Mouse (Mus musculus) cerebellum, adult 8-10 months (tissue): ENCODE data around the gene Batf2.
"Not testable (repeated sequence)": the region's sequence is repeated elsewhere in the genome, so short reads cannot be mapped to it uniquely, and the experiment has no call there.

Experiments used
- DNase-seq: peaks from one replicate; pipeline ENCODE4 v3.0.0; 2022

Gene Batf2

DNA sequence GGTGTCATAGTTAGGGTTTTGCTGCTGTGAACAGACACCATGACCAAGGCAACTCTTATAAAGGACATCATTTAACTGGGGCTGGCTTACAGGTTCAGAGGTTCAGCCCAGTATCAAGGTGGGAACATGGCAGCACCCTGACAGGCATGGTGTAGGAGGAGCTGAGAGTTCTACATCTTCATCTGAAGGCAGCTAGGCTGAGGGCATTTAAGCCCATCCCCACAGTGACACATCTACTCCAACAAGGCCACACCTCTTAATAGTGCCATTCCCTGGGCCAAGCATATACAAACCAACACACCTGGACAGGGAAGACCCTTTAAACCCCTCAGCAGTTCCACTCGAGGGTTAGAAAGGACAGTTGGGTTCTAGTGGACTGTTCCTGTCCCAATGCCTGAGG is 7.6 kb upstream of the Batf2 start:
- not testable (repeated sequence) for DNase-seq

DNA sequence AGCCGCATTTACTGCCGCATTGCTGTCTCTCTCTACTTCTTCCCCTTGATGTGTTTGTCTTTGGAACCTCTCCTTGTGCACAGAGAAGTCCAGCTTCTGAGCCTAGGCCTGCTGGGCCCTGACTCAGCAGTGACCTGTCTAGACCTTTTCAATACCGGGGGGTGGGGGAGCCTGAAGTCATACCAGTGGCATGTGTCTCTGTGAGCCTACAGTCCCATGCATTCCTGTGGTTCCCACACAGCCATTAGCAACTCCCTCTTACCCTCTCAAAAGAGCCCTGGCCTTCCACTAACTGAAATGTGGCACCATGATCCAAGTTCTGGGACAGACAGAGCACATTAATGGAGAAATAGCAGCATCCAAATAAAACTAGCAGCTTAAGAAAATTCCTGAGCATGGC is 4.4 kb upstream of the Batf2 start:
- DNase-seq = no peak

DNA sequence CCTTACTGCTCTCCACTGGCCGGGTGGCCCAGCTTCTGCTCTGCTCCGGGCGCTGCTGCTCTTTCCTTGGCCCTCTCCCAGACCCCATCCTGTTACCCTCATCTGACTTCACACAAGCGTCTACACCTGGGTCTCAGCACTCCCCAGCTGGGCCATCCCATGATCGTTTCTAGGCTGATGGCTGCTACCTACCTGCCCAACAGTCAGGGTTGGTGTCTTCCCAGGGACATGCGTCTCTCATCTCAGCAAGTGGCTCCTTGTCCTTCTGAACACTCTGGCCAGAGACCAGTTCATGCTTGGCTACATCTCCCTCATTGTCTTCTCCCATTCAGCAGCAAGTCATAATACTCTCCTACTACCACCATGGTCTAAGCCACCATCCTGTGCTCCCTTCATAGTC is 1.1 kb upstream of the Batf2 start:
- DNase-seq = peak; percentile 49

DNA sequence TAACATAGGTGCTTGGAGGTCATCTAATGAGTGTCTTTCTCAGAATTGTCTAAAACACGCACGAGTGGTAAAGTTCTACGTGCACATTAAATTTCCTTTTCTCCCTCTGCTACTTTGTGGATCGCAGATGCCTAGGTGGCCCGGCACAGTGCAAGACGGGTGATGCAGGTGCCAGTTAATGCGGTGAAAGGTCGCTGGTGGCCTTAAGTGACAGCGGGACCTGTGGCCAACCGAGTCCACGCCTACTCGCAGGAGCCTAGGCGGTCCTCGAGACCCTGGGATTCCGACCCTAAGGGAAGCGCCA is 457 bp upstream of the Batf2 start:
- DNase-seq = no peak

DNA sequence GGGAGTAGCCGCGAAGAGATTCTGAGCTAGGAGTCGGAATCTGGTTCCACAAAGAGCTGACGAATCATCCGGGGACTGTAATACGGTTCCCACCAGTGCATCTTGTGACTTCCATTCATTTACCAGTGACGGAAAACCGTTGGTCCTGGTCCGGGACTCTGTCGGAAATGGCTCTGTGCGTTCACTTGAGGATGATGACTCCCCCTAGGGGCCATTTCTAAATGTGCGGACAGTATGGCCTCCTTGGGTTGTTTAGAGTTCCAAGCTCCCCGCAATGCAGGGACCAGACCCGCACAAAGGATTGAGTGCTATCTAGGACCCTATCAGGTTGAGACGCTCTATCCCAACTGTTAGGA is 589 bp downstream of the Batf2 start, which contains the start of gene Arl2:
Arl2 (minus strand) TSS at position 155 of the 356 bp plus-strand sequence.
- peak; percentile 85 for DNase-seq

DNA sequence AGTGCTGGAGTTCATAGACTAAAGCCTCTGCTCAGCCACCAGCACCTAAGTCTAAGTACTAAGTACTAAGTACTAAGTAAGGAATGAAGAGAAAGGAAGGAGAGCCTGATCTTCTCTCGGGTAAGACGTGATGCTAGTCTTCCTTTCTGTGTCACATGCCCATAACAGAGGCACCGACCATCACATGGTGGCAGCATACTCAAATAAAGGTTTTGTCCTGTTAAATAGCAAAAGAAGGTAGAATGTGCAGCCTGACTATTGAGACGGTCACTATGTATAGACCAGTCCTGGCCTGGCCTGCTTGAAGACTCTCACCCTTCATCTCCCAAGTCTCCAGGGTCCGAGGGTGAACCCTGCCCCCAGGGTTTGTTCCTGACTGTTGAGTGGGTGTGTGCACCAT is 4.1 kb downstream of the Batf2 start:
- no peak for DNase-seq

DNA sequence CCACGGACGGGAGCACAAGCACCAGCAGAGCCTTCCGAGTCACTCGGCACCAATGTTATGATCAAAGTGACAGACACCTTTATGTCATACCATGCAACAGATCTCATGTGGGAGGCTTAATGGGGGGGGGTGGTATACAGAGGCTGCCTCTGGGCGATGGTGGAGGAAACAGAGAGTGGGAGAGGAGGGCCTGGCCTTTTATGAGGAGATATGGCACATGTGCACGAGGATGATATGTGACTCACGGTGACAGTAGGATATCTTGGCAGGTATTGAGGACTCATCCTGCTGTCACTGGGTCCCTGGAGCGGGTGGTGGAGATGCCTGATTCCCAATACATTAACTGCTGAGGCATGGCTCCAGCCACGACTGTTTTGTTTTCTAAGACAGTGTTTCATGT is 14.4 kb downstream of the Batf2 start:
- no peak for DNase-seq

DNA sequence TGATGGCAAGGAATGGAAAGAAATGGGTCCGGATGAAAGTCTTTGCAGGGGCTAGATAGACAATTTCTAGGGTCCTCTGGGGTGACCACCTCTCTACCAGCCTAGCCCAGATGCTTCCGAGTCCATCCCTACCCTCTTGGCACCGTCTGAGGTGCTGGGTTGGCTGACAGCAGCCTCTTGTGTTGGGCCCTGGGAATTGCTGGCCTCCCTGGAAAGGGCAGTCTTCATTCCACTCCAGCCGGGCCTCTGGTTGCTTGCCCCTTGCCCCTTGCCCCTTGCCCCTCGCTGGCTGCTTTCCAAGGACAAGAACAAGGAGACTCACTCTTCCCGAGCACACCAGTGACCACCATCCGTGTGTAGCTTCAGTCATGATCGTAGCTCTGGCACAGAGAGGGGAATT is 15.6 kb downstream of the Batf2 start:
- DNase-seq = no peak

DNA sequence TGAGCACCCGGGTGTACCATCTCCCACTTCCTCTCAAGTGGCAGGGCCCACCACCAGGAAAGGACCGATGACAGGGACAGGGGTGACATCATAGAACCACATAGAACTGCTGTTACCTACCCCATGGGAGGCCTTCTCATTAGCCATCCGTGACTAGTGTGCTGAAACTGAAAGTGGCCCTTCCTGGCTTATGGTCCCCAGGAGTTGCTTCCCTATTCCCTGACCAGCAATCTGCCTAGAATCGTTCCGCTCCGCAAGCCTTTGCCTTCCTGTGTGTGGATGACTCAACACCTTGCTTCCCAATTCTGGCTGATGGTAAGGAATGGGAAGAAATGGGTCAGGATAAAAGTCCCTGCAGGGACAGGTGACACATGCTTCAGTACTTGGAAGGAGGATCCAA is 16.4 kb downstream of the Batf2 start:
- no peak for DNase-seq

DNA sequence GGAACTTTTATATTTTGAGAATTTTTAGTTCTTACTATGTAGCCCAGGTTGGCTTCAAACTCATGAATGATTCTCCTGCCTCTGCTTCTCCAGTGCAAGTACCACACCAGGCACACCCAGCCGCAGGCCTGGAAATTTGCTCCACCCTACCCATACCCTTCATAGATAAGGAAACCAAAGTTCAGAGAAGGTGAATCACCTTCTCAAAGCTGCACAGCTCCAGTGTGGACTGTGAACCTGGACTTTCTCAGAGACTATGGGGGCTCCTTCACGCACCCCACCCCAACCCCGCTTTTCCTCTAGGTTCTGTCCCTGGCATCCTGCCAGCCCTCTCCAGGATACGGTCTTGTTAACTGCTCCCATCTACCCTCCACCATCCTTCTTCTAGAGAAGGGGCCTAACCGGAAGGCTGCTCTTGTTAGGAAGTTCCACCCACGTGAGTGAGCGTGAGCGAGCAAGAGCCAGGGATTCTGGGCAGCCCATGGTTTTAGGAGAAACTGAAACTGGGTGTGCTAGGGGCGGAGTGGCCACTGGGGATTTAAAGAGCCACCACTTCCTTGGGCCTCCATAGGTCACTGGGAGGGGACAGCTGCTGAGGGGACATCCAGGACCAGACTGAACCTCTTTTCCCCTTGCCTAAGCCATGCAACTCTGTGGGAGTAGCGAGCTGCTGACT is 23.2 kb downstream of the Batf2 start:
- DNase-seq = no peak

DNA sequence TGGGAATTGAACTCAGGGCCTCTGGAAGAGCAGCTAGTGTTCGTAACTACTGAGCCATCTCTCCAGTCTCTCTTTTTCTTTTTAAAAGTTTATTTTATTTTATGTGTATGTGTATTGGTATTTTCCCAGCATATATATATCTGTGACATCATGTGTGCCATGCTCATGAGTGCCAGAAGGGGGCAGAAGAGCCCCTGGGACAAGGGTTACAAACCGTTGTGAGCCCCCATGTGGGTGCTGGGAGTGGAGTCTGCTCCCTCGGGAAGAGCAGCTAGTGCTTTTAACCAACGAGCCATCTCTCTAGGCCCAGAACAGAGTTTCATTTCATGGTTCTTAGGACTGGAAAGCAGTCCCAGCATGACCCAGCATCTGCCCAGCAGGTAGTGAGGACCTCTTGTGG is 26.0 kb downstream of the Batf2 start:
- DNase-seq = no peak

DNA sequence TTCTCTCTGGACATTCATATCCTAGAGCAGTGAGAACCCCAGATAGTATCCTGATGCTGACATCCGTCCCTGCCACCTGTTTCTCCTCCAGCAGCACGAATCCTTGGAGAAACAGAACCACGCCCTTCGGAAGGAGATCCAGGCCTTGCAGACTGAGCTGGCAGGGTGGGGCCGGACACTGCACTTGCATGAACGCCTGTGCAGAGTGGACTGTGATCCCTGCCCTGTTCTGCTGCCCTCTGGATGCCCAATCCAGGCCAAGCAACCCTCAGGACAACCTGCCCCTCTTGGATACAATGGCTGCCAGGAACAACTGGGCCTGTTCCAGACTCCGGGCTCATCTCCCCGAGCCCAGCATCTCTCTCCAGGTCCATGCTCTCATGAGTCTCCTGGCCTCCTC is 30.4 kb downstream of the Batf2 start:
- DNase-seq = no peak

DNA sequence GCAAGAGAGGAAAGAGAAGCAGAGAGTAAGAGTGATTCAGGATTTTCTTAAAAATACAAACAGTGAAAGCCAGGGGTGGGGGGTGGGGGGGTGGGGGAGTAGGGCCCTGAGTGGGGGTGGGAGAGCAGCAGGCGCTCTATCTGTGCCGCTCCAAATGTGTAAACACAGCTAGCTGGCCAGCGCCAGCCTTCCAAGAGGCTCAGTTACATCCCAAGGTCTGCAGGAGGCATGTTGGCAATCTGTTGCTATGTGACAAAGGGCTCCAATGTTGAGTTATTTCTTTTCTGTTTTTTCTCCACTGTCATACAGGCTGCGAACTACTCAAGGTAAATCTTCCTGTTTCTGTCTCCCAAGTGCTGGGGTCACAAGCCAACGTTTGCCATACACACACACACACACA is 34.0 kb downstream of the Batf2 start:
- no peak for DNase-seq

DNA sequence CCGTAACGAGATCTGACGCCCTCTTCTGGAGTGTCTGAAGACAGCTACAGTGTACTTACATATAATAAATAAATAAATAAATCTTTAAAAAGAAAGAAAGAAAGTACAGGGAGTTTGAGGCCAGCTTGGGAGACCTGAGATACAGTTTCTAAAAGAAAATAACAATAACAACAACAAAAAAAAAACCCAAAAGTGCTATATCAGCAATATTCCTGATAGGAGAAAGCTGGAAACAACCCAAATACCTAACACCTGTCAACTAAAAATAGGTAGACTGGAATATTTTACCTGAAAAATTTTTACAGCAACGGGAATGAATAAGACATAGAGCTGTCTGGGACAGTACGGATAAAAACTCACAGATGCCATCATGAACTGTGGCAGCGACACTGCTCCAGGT is 38.0 kb downstream of the Batf2 start:
- DNase-seq = no peak

DNA sequence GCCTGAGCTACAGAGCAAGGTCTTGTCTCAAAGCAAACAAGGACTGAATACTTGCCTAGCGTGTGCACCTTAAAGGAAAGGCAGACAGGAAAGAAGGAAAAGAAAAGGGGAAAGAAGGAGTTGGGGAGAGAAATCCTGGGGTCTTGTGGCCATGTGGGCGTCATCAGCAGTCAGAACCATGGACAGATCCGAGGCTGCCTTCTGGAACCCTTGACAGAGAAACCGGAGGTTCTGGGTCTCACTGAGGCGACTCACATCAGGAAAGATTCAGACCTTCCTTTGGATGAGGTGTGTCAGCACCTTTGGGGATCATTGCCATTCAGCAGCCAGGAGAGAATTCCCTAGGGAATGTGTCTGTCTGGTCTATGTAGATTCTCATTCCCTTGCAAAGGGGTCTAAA is 40.8 kb downstream of the Batf2 start:
- DNase-seq = no peak

DNA sequence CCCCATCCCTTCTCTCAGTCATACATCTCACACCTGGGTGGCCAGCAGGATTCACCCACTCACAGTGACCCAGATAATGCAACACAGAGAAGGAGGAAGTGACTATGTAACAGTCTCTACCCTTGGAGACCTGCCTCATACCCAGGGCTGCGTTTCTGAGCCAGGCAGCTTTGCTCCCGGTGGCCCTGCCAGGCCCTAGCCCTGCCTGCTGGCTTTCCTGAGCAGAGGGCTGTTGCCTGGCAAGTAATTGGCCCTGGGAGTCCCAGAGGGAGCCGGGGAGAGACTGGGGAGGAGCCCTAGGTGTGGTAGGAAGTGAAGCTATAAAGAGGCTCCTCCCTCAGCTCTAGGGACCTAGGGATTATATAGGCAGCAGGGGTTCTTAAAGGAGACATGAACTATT is 41.8 kb downstream of the Batf2 start:
- DNase-seq = peak; percentile 54

DNA sequence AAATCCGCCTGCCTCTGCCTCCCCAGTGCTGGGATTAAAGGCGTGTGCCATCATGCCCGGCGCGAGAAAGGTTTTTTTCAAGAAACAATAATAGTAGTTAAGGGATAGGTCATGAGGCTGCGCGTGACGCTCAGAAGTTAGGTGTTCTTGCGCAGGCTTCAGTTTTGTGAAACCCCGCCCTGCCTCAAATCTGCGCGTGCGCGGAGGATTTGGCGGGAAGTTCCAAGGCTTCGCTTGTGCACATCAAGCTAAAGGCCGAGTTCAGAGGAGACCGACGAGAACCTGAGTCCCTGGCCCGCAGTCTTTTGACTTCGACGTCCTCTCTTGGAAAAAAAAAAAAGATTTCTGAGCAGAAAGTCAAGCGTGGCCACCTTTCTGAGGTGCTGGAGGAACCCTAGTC is 43.3 kb downstream of the Batf2 start, which contains the start of gene Majin:
Majin (plus strand) TSS at position 258 of the 400 bp plus-strand sequence.
- no peak for DNase-seq

DNA sequence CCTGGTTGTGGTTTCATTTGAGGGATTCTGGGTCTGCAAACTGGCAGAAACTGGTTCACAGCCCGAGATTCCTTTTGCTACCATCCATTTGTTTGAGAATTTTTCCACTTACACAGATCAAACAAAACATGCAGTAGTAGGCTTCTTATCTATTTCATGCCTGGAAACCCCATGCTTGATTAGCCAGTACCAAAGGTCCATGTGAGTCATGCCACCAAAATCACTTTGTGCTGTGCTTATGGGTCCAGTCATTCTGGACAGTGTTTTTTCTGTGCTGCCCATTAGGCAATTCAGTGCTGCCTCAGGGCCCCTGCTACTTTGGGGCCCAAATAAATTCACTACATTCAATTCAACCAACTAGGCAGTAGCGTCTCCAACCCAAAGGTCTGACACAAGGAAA is 63.5 kb downstream of the Batf2 start:
- no peak for DNase-seq

DNA sequence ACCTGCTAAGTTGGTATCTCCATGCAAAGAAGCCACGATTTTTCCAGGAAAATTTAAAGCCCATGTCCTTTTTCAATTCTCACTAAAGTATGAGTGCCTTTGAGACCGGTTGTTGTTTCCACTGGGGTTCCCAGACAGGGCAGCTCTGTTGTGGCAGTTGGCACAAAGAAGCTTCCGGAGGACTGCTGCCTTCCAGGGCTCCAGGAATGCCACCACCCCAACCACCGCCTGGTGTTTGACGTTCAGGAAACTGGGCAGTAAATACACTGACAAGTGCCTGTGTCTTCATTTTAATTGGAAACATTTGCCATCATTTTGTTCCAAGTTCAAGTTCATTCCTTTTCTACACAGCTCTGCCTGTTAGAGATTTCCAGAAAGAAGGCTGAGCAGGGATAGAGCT is 65.9 kb downstream of the Batf2 start:
- no peak for DNase-seq

DNA sequence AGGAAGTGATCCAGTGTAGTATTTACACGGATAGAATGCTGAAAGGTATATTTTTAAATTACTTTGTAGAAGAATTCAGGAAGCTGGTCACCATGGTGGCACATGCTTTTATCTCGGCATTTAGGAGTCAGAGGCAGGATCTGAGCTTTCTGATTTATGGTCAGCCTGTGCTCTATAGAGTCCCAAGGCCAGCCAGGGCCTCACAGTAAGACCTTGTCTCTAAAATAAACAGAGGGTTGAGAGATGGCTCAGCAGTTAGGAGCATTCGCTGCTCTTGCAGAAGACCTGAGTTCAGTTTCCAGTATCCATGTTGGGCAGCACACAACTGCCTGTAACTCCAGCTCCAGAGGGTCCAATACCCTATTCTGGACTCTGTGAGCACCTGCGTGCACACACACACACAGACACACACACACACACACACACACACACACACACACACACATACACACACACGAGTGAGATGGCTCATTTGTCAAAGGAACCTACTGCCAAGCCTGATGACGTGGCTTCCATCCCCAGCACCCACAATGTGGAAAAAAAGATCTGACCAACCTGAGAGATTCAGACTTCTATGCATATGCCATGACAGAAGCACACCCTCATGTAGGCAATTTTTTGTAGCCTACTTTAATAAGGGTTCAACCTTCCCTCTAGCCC is 75.4 kb downstream of the Batf2 start:
- no peak for DNase-seq

DNA sequence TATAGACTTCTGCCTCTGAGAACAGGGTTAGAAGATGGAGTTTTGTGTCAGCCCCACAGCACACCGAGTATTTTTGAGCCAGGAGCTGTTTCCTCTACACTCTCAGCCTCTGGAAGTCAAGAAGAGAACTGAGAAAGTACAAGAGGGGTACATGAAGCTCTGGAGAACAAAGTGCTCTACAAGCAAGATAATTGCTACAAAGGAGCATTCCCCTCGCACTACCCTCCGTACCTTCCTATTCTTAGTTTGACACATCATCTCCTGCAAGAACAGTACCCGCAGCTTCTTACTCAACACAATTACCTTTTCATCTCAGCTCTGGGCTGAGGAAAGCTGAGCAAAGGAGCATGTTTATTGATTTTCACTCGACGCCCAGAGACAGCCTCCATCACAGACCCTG is 77.8 kb downstream of the Batf2 start:
- DNase-seq = no peak
